Mouse (Mus musculus): Measurements from ENCODE around the gene Fam83g.

GRCm38 (mm10) chr11:61686141-61686540 lies 2.2 kb downstream of the Fam83g start:
- TF ChIP-seq POLR2A (IDR thresholded peaks at IDR 0.05; ENCODE audit: insufficient read depth, low read depth, low read length) (no peak), CTCF (IDR thresholded peaks at IDR 0.05) (no peak), EP300 (IDR thresholded peaks at IDR 0.05; ENCODE audit: insufficient read depth, low read depth, low read length) (no peak)
